In the genomic region with DNA sequence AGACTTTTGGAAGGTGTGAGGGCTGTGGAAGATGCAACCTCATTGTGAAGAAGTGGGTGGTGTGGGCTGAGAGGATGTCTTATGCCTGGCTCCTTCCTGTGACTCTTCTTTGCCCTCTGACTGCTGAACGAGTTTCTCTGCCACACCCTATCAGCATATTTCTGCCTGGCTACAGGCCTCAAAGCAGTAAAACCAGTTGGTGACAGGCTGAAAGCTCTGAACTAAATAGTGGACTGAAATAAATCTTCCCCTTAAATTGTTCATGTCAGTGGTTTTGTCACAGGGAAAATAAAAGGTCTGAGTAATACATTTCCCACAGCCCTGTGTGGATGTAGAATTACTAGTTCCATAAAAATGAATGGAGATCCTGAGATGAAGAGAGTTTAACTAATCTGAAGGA, we compare ENCODE assay signal across 17 mouse cellular contexts.
A peak's percentile ranks its signal among the peaks of the same experiment; 100 is the strongest.
DNase-seq lines count a peak whose midpoint lies in the region; ATAC-seq and TF ChIP-seq lines count a peak whose summit lies in the region.
"Had no signal": no experiment of that assay in that cellular context is flagged by ENCODE, and none has a peak within 500 bp of the region (broad histone marks: within the 10 kb centered on the region; RNA-seq: fewer than 3 reads in every experiment).

No protein-coding gene starts in this region.

- no peaks in the 10 kb centered on the region for H3K9me3 ChIP-seq in kidney, embryonic 16.5 days (ENCODE audit: low read length)
- H3K9me3 ChIP-seq in neural tube, embryonic 11.5 days (ENCODE audit: control insufficient read depth, low read length), result no peaks in the 10 kb centered on the region
- H3K9me3 ChIP-seq in liver, embryonic 11.5 days (ENCODE audit: control insufficient read depth, low read length), result no peaks in the 10 kb centered on the region
- H3K9me3 ChIP-seq: embryonic facial prominence, embryonic 12.5 days; forebrain, embryonic 15.5 days; heart, embryonic 10.5 days; limb, embryonic 13.5 days; megakaryocyte, embryonic 14.5 days had no signal

- TF ChIP-seq CTCF in embryonic fibroblast, embryonic 13.5 days (IDR thresholded peaks at IDR 0.05; ENCODE audit: borderline replicate concordance, insufficient read depth, low read length), result no peak

- ATAC-seq in kidney, embryonic 16.5 days (ENCODE audit: low FRiP score, low TSS enrichment), result no peak
- no peak for ATAC-seq in neural tube, embryonic 11.5 days (ENCODE audit: insufficient read depth, low FRiP score, low TSS enrichment)
- no peak for ATAC-seq in CD4-positive, CD25-positive, alpha-beta regulatory T cell, adult 4 months
- ATAC-seq in liver, embryonic 11.5 days (replicated peaks; ENCODE audit: low FRiP score), result no peak
- ATAC-seq: forebrain, embryonic 15.5 days had no signal

- no peaks in the 10 kb centered on the region for H3K4me1 ChIP-seq in kidney, embryonic 16.5 days (ENCODE audit: insufficient read depth, low read length)
- H3K4me1 ChIP-seq in embryonic fibroblast, embryonic 13.5 days (ENCODE audit: control insufficient read depth, insufficient read depth, low read length), result peaks cover 9% of the 10 kb centered on the region; the same call in 1 of the 2 replicates
- 0 out of 2 replicates have a peak, but pooled peaks cover 4% of the 10 kb centered on the region for H3K4me1 ChIP-seq in neural tube, embryonic 11.5 days (ENCODE audit: control insufficient read depth, insufficient read depth, low read length)
- H3K4me1 ChIP-seq in liver, embryonic 11.5 days (replicated peaks; ENCODE audit: control insufficient read depth, insufficient read depth, low read length), result no peaks in the 10 kb centered on the region
- H3K4me1 ChIP-seq: forebrain, embryonic 15.5 days; heart, embryonic 10.5 days had no signal

- DNase-seq in kidney, postnatal 14 days, result peak; percentile 5
- peak; percentile 24 for DNase-seq in NIH3T3 (ENCODE audit: low read depth)
- peak; percentile 10 for DNase-seq in neural tube, embryonic 11.5 days (ENCODE audit: low spot score)
- DNase-seq in heart, adult 11 months, result no peak
- DNase-seq in liver, embryonic 11.5 days (ENCODE audit: low spot score), result no peak
- DNase-seq: cerebellum, adult 9-10 months; heart, postnatal 36 days; lung, adult 2 months had no signal

- no peak overlapping the region for H3K4me2 ChIP-seq in kidney, embryonic 16.5 days (replicated peaks; ENCODE audit: low read depth, low read length)
- no peak overlapping the region for H3K4me2 ChIP-seq in neural tube, embryonic 11.5 days (ENCODE audit: low read depth)
- H3K4me2 ChIP-seq in liver, embryonic 11.5 days, result no peak overlapping the region
- H3K4me2 ChIP-seq: embryonic facial prominence, embryonic 12.5 days; forebrain, embryonic 15.5 days; limb, embryonic 13.5 days had no signal

- TF ChIP-seq POLR2A in embryonic fibroblast, embryonic 13.5 days (IDR thresholded peaks at IDR 0.05; ENCODE audit: low read depth, low read length), result no peak

- H3K4me3 ChIP-seq in kidney, embryonic 16.5 days (ENCODE audit: low read length), result no peak overlapping the region
- no peak overlapping the region for H3K4me3 ChIP-seq in embryonic fibroblast, embryonic 13.5 days (ENCODE audit: insufficient read depth, low read length)
- H3K4me3 ChIP-seq in neural tube, embryonic 11.5 days (ENCODE audit: low read depth, low read length), result no peak overlapping the region
- H3K4me3 ChIP-seq in liver, embryonic 11.5 days (ENCODE audit: low read depth, low read length), result no peak overlapping the region
- H3K4me3 ChIP-seq: embryonic facial prominence, embryonic 12.5 days; forebrain, embryonic 15.5 days; heart, embryonic 10.5 days; limb, embryonic 13.5 days; megakaryocyte, embryonic 14.5 days had no signal

- 9% methylated on average over 1 of the region's 1 CpGs for WGBS in kidney, embryonic 16.5 days
- 3% methylated on average over 1 of the region's 1 CpGs for WGBS in neural tube, embryonic 11.5 days
- WGBS in liver, embryonic 11.5 days, result 33% methylated on average over 1 of the region's 1 CpGs

- no peaks in the 10 kb centered on the region for H3K27me3 ChIP-seq in kidney, embryonic 16.5 days (ENCODE audit: insufficient read depth, low read length)
- H3K27me3 ChIP-seq in neural tube, embryonic 11.5 days (ENCODE audit: control insufficient read depth, insufficient read depth, low read length), result no peaks in the 10 kb centered on the region
- H3K27me3 ChIP-seq in liver, embryonic 11.5 days (replicated peaks; ENCODE audit: control insufficient read depth, insufficient read depth, low read length), result no peaks in the 10 kb centered on the region
- H3K27me3 ChIP-seq: CH12.LX; embryonic facial prominence, embryonic 12.5 days; forebrain, embryonic 15.5 days; limb, embryonic 13.5 days had no signal

- no peak overlapping the region for H3K27ac ChIP-seq in kidney, embryonic 16.5 days (ENCODE audit: low read length)
- H3K27ac ChIP-seq in embryonic fibroblast, embryonic 13.5 days (ENCODE audit: insufficient read depth, low read length), result peak overlapping the region; percentile 58; the same call in 1 of the 2 replicates
- no peak overlapping the region for H3K27ac ChIP-seq in neural tube, embryonic 11.5 days (ENCODE audit: low read depth, low read length)
- H3K27ac ChIP-seq in liver, embryonic 11.5 days (ENCODE audit: low read depth, low read length), result no peak overlapping the region
- H3K27ac ChIP-seq: embryonic facial prominence, embryonic 12.5 days; forebrain, embryonic 15.5 days; heart, embryonic 10.5 days; limb, embryonic 13.5 days had no signal

- no peaks in the 10 kb centered on the region for H3K36me3 ChIP-seq in kidney, embryonic 16.5 days (ENCODE audit: insufficient read depth, low read length)
- H3K36me3 ChIP-seq in neural tube, embryonic 11.5 days (ENCODE audit: control insufficient read depth, insufficient read depth, low read length), result no peaks in the 10 kb centered on the region
- no peaks in the 10 kb centered on the region for H3K36me3 ChIP-seq in liver, embryonic 11.5 days (ENCODE audit: control insufficient read depth, insufficient read depth, low read length)
- H3K36me3 ChIP-seq: embryonic facial prominence, embryonic 12.5 days; forebrain, embryonic 15.5 days; heart, embryonic 10.5 days; limb, embryonic 13.5 days had no signal

- no peak overlapping the region for H3K9ac ChIP-seq in kidney, embryonic 16.5 days (replicated peaks; ENCODE audit: low read length)
- H3K9ac ChIP-seq in neural tube, embryonic 11.5 days (ENCODE audit: low read length), result no peak overlapping the region
- H3K9ac ChIP-seq in liver, embryonic 11.5 days (ENCODE audit: low read depth, low read length), result no peak overlapping the region
- H3K9ac ChIP-seq: embryonic facial prominence, embryonic 12.5 days; forebrain, embryonic 15.5 days; limb, embryonic 13.5 days had no signal

Comparison
In these comparisons a context has a peak if more than half of its experiments do, and no peak if none do; other contexts are left out.
1. DNase-seq: peak in kidney, postnatal 14 days (single experiment), NIH3T3 (single experiment) and neural tube, embryonic 11.5 days (single experiment); none in heart, adult 11 months (single experiment) and liver, embryonic 11.5 days (single experiment).